Mouse (Mus musculus) G1E-ER4 (cell line): ENCODE measurements around the gene Nsd1. TPM values are rescaled to one million over a fixed set of nuclear protein-coding genes. Genes with fewer than 3 reads are reported as not detected.

Source experiments
- GATA1 ChIP-seq: IDR thresholded peaks from one replicate; pipeline ENCODE4 v1.8.0; 2012; ENCODE audit warnings: low read length, inconsistent platforms
- polyA plus RNA-seq: library from polyadenylated mRNA; stranded (reverse); fragments of >175 nt; gene quantifications from 2 replicates; pipeline ENCODE4 v1.2.3, GENCODE M21; 2012

Gene Nsd1
- polyA plus RNA-seq, 1 experiment = 14.1 TPM

DNA sequence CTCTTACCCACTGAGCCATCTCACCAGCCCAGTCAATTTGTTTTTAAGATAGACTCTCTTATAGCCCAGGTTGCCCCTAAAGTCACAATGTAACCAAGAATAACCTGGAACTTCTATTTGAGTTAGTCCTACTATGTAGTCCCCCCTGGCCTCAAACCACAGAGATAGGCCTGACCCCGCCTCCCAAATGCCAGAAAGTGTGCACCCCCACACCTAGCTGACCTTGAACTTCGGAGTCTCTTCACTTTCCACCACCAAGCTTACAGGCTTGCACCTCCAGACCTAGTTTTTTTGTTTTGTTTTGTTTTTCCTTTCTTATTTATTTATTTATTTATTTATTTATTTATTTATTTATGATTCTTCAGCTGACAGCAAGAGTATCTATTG is 27.8 kb upstream of the Nsd1 start:
- no peak for TF ChIP-seq GATA1

DNA sequence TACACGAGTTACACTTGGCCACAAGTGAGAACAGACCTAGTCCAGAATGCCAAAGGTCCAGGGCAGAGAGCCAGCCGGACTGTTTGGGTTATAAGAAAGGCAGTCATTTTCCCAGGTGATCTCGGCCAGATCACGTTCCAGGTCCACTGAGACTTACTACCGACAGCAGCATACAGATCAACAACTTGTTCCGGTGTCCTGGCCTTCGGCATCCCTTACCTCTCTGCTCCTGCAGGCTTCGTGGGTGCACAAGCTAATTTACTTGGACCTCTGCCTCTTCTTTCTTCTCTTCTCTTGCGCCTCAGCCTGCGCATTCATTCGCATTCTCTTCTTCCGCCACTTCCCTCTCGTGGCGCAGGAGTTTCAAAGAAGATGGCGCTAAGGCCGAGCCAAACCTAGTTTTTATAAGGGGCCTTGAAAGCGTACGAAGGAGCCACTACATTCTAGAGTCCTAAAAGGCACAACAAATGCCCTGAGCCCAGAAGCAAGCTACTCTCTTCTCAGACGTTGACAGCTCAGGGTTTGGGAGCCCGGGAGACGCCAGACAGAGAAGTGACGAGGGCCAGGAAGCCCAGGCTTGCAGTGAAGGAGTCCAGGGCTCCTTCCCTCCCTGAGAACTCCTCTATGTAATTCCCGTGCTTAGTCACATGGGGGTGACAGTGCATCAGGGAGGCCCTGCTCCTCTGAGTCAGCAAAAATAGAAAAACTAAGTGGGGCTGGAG is 27.2 kb upstream of the Nsd1 start:
- TF ChIP-seq GATA1 = no peak

DNA sequence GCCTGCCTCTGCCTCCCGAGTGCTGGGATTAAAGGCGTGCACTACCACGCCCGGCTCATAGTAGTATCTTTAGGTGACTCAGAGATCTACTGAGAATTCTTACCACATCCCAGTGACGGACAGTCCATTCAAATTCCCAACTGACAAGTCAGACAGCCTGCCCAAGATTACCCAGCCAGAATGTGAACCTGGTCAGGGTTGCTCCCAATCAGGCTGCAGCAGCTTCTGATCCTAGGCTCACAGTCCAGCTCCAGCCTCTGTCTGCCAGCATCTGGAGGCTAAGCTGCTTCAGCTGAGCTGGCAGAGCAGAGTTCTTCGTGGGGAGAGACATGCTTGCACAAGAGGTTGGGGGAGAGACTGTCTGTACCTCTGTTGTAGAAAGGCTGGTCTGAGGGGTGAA is 26.2 kb upstream of the Nsd1 start:
- TF ChIP-seq GATA1 = no peak

DNA sequence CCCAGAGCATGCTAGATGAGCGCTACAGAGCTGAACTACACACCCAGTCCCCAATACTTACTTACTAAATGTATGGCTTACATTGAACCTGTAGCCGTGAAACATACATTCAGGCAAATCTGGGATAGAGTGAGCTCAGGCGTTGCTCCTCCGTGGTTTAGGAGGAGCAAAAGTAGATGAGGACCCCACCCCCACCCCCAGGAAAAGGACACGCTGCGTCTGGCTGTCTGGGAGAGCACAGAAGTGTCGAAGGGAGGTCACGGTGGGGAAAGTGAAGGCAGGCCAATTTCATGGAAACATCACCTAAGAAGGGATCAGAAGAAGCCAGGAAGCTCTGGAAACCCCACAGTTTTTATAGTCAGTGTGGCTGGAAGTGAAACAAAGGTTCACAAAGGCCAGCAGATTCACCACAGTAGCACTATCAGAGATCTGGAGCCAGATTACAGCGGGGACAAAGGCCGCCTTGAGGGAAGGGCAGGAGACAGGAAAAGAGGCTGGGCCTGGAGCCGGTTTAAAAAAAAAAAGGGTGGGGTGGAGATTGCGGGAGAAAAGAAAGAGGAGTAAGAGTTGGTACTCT is 20.0 kb upstream of the Nsd1 start:
- no peak for TF ChIP-seq GATA1

DNA sequence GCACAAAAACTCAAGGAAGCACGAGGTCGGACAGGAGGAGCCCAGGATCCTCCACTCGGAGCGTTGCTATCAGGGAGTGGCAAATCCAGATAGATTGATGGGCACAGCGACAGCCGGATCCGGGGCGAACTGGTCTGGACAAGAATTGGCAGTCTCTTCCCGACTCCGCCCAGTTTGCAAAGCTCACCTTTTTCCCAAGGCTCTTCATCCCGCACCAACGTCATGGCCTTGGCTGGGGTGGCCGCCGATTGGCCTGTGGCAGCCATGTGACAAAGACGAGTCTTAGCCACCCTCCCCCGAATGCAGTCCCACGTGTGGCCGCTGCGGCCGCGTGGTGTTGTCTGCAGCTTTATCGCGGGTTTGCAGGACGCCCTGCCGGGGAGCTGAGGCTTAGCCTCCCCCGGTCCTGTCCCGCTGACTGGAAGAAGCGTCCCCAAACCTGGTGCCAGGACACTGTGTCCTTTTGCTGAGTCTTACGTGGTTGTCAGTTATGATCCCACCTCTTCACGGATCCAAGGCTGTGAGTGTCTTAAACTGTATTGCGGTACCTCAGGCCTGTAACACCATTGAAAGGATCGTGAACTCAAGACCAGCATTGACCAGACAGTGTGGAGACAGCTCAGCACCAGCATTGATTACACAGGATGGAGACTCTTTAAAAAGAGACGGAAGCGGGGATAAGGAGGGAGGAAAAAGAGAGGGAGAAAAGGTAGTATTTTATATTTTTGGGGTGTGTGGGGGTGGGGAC is 19.3 kb upstream of the Nsd1 start:
- TF ChIP-seq GATA1 = peak; percentile 2

DNA sequence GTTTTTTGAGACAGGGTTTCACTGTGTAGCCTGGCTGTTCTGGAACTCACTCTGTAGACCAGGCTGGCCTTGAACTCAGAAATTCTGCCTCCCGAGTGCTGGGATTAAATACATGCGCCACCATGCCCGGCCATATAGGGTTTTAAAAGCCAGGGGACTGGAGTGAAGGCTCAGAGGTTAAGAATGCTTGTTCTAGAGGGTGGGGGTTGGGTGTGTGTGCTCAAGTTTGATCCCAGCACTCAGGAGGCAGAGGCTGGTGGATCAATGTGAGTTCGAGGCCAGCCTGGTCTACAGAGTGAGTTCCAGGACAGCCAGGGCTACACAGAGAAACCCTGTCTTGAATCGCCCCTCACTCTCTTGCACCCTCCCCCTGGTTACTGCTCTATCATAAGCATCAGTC is 18.0 kb upstream of the Nsd1 start:
- no peak for TF ChIP-seq GATA1

DNA sequence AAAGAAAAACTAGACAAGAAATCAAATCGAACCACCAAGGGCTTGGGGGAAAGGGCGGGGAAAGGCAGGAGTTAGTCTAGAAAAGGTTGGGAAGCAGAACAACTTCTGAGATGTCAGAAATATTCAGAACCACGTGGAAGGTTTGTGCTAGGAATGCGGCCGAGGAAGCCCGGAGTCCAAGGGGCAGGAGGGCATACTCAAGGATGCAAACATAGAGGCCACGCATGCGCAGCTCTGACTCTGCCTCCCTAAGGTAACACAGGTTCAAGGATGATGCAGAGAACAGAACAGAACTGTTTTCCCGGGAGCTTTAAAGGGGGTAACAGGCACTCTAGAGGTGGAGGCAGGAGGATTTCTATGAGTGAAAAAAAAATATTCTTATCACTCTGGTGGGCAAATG is 5.8 kb upstream of the Nsd1 start:
- no peak for TF ChIP-seq GATA1

DNA sequence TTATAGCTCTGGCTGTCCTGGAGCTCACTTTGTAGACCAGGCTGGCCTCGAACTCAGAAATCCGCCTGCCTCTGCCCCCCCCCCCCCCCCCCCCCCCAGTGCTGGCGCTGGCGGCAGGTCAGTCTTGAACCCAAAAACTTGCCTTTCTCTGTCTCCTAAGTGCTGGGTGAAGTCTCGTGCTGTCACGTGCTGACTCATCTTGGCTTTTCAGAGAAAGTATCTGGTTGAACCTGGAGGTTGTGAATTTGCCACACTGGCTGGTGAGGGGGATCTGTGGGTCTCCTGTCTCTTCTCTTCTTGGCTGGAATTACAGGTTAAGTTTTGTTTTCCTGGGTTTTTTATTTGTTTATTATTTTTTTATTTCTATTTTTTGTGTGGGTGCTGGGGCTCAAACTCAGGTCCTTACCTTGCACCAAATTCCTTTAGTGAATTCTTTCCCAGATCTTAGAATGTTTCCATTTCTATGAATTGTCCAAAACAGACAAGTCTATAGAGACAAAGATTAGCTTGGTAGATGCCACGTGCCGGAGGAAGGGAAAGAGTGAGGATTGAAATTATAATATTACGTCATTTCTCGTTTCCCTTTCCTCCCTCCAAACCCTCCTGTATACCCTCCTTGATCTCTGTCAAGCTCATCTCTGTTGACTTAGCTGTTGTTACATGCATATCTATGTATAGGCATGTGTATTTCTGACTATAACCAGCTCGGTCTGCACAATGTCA is 4.8 kb upstream of the Nsd1 start:
- TF ChIP-seq GATA1 = no peak

DNA sequence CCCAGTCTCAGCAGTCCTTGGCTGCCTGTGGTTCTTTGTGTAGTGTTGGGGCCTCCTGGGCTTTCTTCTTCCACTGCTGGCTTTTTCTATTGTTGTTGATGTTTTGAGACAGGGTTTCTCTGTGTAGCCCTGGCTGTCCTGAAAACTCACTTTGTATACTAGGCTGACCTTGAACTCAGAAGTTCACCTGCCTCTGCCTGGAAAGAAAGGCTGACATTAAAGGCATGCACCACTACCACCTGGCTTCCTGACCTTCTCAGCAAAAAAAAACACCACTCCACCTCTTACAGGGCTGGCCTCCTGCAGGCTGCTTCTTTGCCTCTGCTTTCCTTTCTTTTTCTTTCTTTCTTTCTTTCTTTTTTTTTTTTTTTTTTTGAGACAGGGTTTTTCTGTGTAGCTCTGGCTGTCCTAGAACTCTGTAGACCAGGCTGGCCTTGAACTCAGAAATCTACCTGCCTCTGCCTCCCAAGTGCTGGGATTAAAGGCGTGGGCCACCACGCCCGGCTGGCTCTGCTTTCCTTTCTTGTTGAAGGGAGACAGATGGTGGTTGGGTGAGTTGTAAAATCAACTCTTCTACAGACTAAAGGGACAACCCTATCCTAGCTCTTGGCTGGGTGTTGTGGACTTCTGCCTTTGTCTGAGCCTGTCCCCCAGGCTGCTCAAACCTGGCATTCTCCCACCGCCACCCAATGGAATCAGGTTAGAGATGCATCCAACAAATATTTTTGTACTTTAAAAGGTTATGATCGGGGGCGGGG is 4.0 kb upstream of the Nsd1 start:
- no peak for TF ChIP-seq GATA1

DNA sequence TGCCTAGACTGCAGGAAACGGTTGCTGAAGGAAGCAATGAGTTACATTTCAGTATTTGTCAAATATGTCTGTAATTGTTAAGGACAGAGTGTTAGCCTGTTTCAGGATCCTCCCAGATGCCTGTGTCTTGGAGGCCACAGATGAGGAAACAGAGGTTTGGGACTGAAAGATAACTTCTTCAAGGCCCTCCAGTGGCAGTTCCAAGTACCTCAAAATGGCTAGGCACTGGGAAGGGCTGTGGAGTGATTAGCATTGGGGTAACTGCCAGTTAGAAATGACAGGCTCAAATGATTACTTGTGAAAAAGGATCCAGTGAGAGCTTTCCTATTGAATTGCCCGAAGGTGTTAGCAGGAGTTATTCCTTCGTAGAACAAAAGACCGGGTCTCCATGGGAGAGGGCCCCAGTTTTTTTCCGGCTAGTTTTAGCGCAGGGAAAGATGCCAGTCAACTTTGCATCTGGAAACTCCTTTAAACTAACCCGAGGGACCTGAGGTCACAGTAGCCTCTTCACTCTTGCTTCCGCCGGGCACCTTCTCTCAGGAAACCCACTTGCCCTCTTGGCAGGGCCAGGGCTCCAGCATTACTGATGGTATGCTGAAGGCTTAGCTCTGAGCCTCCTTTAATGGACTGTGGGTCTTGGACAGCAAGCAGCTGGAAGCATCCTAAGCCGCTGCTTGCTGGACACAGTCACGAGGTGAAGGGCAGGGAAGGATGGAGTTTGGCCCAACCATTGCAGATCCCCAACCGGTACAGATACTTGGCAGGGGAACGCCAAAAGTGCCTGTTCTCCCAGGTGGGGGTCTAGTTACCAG is 539 bp upstream of the Nsd1 start:
- TF ChIP-seq GATA1 = no peak

DNA sequence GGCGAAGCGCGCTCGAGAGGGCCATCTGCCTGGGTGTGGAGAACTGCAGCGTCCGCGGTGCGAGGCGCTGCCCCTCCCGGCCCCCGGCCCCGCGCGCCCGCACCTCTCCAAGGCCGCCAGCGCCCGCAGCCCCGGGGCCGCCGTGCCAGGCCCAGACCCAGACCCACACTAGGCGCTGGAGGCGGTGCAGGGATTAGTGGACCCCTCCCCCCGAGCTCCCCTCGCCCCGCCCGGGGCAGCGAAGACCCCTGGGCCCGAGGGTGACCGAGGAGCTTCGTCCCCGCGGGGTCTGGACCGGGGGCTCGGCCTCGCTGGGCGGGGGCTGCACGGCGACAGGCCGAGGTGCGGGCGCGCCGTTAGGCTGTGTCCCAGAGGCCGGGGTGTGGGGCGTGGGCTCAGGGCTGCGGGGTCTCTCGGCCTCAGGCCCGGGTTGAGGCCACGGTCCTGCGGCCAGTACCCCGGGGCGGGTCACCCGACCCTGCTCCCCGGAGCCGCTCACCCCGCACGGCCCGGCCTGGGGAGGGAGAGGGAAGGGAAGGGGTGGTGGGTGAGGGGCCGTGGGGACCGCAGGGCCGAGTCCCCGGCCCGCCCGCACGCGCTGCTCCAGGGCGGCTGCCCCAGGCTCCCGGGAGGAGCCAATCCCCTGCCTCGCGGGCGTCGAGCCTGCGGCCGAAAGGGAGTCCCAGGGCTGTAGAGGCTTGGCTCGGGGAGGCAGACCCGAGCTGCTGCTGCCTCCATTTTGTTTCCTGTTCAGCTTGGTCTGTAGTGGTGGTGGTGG is 800 bp downstream of the Nsd1 start:
- TF ChIP-seq GATA1 = no peak

DNA sequence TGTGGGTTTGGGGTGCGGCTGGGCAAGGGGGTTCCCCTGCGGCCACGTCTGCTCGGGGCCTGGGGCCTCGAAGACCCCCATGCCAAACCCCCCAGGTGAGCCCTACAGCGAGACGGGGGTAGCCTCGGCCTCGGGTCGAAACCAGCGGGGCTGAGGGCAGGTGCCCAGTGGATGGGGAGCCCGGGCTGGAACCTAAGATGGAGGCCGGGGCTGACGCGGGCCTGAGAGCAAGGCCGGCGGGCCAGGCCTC is 1.3 kb downstream of the Nsd1 start:
- TF ChIP-seq GATA1 = no peak

DNA sequence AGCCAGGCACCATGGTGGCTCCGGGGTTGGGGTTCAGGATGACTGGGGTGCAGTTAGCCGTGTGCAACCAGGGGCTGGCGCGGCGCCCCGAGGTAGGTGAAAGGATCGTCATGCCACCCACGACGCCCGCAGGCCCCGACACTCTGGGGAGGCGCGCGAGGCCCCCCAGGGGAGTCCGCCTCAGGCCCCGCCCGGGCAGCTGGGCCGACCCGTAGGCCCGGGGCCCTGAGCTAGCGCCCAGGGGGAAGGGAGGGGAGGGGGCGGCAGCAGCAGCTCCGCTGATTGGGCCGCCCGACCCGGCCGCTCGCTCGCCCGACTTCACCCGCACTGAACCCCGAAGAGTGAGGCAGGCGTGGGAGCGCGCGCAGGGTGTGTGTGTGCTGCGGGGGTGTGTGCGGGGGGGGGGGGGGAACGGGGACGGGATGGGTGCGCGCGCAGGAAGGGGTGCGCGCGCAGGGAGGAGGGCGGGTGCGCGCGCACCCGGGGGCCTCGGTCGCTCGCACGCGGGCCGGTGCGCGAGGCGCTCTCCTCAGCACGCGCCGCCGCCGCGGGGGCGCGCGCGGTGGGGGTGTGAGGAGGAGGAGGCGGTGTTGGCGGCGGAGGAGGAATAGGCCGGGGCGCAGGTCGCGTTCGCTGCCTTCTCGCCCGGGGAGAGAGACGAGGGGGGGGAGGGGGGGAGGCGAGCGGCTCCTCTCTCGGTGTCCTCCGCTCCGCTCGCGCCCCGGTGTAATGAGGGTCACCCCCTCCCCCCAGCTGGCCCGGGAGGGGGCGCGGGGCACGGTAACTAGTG is 1.8 kb downstream of the Nsd1 start:
- no peak for TF ChIP-seq GATA1
